Mouse (Mus musculus): Measurements from ENCODE around the gene Cyp2w1. TPM values are rescaled to one million over a fixed set of nuclear protein-coding genes. Genes with fewer than 3 reads are reported as not detected.

Gene Cyp2w1
- polyA plus RNA-seq, 1 experiment: 0.33 TPM

DNA sequence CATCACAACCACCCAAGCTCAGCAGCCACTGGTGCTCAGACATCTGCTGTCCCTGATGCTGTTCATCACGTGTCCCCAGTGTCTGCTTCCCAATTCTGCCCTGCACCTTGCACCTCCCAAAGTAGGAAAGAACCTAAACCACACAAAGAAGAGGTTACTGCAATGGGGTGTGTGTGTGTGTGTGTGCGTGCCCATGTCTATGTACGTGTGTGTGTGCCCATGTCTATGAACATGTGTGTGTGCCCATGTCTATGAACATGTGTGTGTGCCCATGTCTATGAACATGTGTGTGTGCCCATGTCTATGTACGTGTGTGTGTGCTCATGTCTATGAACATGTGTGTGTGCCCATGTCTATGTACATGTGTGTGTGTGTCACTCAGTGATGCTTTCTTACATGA, 43.1 kb downstream of the Cyp2w1 start:
- TF ChIP-seq POLR2A (IDR thresholded peaks at IDR 0.05; ENCODE audit: borderline replicate concordance, extremely low read depth, low read depth, low read length) (no peak), CTCF (IDR thresholded peaks at IDR 0.05; ENCODE audit: insufficient read depth, low read length) (no peak)
- Histone ChIP-seq H3K4me1 (ENCODE audit: control insufficient read depth, insufficient read depth, low read length) (peaks cover 25% of the 10 kb centered on the region), H3K4me3 (replicated peaks; ENCODE audit: extremely low read depth, low read depth, low read length) (no peak overlapping the region)
- DNase-seq: no peak
- 85% methylated on average over 4 of the region's 4 CpGs for WGBS

DNA sequence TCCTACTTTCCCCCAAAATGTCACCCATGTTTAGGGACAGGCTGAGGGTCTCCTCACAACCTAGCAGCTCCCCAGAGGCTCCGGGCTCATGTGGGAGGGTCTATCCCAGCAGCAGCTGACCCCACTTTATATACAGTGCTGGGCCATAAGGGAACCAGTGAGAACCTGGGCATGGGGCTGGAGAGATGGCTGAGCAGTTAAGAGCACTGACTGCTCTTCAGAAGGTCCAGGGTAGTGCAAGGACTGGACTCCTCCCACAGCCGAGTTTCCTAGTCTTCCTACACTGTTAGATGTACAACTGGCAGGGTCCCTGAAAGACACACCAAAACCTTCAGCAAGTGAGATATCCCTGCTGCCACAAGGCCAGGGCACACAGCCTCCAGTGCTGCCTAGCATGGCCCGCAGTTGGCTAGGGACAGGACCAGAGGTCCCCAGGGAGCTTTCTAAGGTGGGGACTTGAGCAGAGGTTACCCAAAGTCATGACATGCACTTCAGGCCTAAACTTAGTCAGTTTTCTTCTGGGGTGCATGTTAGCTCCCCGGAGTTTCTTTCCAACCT, 45.0 kb downstream of the Cyp2w1 start:
- TF ChIP-seq POLR2A (IDR thresholded peaks at IDR 0.05; ENCODE audit: borderline replicate concordance, extremely low read depth, low read depth, low read length): no peak
- no peak for TF ChIP-seq CTCF (IDR thresholded peaks at IDR 0.05; ENCODE audit: insufficient read depth, low read length)
- peaks cover 14% of the 10 kb centered on the region for H3K4me1 ChIP-seq (ENCODE audit: control insufficient read depth, insufficient read depth, low read length)
- H3K4me3 ChIP-seq (replicated peaks; ENCODE audit: extremely low read depth, low read depth, low read length): no peak overlapping the region
- DNase-seq: no peak
- 79% methylated on average over 4 of the region's 4 CpGs for WGBS

DNA sequence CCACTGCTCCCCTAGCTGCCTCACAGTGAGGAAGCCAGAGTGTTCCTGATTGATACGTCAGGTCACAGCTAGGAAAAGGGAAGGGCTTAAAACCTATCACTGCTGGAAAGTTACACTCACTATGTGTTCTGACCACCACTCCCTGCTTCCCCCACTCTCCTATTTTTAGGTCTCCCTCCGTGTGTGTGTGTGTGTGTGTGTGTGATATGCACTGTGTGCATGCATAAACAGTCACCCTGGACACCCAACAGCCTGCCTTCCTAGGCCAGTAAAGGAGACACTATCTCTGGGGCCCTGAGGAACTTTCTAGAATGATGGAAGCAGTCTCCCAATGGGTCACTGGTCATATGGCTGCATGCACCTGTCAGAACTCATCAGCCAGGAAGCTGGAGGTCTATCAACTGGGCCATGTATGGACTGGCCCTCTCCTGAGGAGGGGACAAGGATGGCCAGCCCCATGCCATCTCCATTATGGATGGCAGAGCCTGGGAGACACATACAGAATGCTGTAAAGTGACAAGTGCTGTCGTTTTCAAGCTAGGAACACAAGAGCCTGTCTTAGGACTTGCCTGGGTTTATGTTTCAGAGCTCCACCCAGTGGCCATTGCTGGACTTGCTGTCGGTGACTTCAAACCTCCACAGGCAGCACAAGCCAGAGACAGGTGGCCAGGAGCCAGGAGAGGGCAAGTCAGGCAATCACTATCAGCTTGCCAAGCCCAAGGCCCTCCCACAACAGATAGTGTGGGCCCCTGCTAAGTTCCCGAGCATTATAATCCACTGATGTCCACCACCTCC, 45.7 kb downstream of the Cyp2w1 start:
- H3K4me3 ChIP-seq (replicated peaks; ENCODE audit: extremely low read depth, low read depth, low read length): no peak overlapping the region
- 13% methylated on average over 5 of the region's 5 CpGs for WGBS

DNA sequence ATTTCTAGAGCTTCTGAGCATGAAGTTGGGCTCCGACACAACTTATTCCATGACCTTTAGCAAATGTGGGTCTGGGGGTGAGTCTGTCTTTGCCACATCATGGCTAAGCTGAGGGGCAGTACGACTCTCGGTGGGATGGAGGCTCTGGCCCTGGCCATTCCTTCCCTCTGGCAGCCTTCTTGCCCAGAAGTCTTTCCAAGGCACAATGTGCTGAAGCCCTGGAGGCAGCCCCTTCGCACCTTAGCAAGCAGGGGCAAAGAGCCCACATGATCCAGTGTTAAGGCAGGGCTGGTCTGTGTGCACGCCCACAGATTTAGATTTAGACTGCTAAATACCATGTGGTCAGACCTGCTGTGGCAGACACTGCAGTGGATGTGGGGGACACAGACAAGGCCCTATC, 46.4 kb downstream of the Cyp2w1 start:
- Histone ChIP-seq H3K4me3 (replicated peaks; ENCODE audit: extremely low read depth, low read depth, low read length) (no peak overlapping the region), H3K4me1 (ENCODE audit: control insufficient read depth, insufficient read depth, low read length) (peaks cover 11% of the 10 kb centered on the region)
- DNase-seq: no peak
- WGBS: 71% methylated on average over 5 of the region's 5 CpGs
- TF ChIP-seq CTCF (IDR thresholded peaks at IDR 0.05; ENCODE audit: insufficient read depth, low read length) (no peak), POLR2A (IDR thresholded peaks at IDR 0.05; ENCODE audit: borderline replicate concordance, extremely low read depth, low read depth, low read length) (0 out of 2 replicates have a peak, but pooled peaks have one; percentile 4)

More for the DNA sequence above, 45.7 kb downstream of the Cyp2w1 start:
- TF ChIP-seq POLR2A (IDR thresholded peaks at IDR 0.05; ENCODE audit: borderline replicate concordance, extremely low read depth, low read depth, low read length) (no peak), CTCF (IDR thresholded peaks at IDR 0.05; ENCODE audit: insufficient read depth, low read length) (peak; percentile 89)
- DNase-seq: peak; percentile 93
- peaks cover 11% of the 10 kb centered on the region for H3K4me1 ChIP-seq (ENCODE audit: control insufficient read depth, insufficient read depth, low read length)

DNA sequence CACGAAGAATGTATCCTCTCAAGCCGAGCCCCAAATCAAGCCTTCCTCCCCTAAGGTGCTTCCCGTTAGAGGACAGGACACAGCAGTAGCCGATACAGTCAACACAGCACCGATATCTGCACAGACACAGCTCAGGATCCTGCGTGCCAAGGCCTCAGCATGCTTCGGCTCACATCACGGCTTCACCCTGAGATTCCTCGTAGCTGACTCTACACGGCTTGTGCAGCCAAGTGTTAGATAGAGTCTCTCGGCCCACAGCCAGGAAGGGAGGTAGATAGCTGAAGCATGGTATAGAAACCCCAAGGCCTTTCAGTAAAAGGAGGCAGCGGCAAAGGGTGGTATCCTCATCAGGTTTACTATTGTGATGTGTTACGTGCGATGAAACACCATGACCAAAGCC, 47.6 kb downstream of the Cyp2w1 start:
- no peak for DNase-seq
- H3K4me1 ChIP-seq (ENCODE audit: control insufficient read depth, insufficient read depth, low read length): peaks cover 11% of the 10 kb centered on the region
- 76% methylated on average over 14 of the region's 14 CpGs for WGBS
- no peak overlapping the region for H3K4me3 ChIP-seq (replicated peaks; ENCODE audit: extremely low read depth, low read depth, low read length)
- TF ChIP-seq CTCF (IDR thresholded peaks at IDR 0.05; ENCODE audit: insufficient read depth, low read length): no peak
- TF ChIP-seq POLR2A (IDR thresholded peaks at IDR 0.05; ENCODE audit: borderline replicate concordance, extremely low read depth, low read depth, low read length): no peak

DNA sequence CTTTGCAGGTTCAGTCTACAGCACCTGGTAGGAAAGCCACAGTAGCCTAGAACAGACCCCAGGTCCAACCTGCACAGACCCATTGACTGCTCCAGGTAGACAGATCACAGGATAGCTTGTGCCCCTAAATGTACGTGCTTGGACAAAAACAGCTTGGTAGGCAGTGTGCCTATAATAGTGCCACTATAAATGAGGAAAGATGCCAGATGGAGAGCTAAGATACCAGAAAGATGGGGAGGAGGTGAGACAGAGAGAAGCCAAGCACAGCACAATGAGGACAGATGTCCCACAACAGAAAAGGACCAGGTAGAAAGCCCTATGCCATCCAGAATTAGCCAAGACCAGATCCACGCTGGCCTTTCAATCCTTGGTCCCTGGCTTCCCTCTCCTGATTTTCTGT, 49.7 kb downstream of the Cyp2w1 start:
- WGBS: 94% methylated on average over 2 of the region's 2 CpGs
- no peak for TF ChIP-seq POLR2A (IDR thresholded peaks at IDR 0.05; ENCODE audit: borderline replicate concordance, extremely low read depth, low read depth, low read length)
- TF ChIP-seq CTCF (IDR thresholded peaks at IDR 0.05; ENCODE audit: insufficient read depth, low read length): no peak
- no peak for DNase-seq
- Histone ChIP-seq H3K4me3 (replicated peaks; ENCODE audit: extremely low read depth, low read depth, low read length) (no peak overlapping the region), H3K4me1 (ENCODE audit: control insufficient read depth, insufficient read depth, low read length) (peaks cover 13% of the 10 kb centered on the region)

DNA sequence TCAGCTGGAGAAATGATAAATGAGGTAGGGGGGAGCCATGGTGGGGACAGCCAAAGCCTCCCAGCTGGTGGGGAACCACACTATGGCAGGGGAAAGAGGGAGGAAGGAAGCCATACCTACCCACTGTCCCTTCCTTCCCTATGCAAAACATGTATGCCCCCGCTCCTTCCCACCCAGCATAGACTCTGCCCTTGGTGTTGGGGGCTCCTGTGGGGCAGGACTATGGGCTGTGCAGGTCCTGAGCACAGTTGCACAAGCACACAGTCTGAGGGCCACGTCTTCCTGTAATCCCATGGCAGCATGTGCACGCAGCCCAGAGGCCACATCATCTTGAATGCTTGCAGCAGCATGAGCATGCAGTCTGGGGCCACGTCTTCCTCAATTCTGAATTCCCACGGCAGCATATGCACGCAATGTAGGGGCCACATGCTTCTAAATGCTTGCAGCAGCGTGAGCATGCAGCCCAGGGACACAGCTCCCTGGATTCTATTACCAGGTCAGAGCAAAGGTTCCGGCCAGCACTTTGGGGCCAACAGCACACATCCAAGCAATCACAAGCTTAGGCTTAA, 51.4 kb downstream of the Cyp2w1 start:
- no peak for DNase-seq
- Histone ChIP-seq H3K4me3 (replicated peaks; ENCODE audit: extremely low read depth, low read depth, low read length) (no peak overlapping the region), H3K4me1 (ENCODE audit: control insufficient read depth, insufficient read depth, low read length) (peaks cover 9% of the 10 kb centered on the region)
- TF ChIP-seq POLR2A (IDR thresholded peaks at IDR 0.05; ENCODE audit: borderline replicate concordance, extremely low read depth, low read depth, low read length) (no peak), CTCF (IDR thresholded peaks at IDR 0.05; ENCODE audit: insufficient read depth, low read length) (no peak)
- 84% methylated on average over 8 of the region's 8 CpGs for WGBS

DNA sequence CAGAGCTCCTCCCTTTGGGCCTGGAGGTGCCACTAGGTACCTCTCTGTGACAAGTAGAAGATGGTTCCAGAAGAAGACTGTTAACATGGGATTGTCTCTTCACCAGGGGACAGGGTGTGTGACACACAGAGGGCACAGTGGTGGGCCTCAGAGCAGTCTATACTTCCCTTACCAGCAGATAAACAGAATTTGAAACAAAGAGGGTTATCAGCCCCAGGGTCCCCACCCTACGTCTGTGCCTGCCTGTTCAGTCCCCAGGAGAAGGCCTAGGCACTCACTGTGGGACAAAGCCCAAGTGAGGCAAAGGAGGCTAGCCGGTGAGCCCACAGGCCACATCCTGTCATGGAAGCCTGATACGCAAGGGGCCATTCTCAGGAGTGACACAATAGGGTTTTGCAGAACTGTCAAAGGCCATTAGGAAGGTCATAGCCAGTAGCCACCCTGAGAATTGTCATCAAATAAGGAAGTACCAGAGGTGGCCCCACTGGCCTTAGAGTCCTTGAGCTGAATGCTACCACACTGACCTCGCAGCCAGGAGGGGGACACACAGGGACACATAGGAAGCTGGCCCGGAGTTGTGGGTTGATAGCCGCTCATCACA, 52.5 kb downstream of the Cyp2w1 start, which contains the start of gene C130050O18Rik:
Gene C130050O18Rik (plus strand): TSS at position 480 of the 601 bp plus-strand sequence.
- Histone ChIP-seq H3K4me3 (replicated peaks; ENCODE audit: extremely low read depth, low read depth, low read length) (peak within 1 kb of the TSS; percentile 31), H3K4me1 (ENCODE audit: control insufficient read depth, insufficient read depth, low read length) (peaks cover 17% of the 10 kb centered on the region)
- WGBS: 72% methylated on average over 6 of the region's 6 CpGs
- no peak for DNase-seq
- TF ChIP-seq POLR2A (IDR thresholded peaks at IDR 0.05; ENCODE audit: borderline replicate concordance, extremely low read depth, low read depth, low read length): peak; percentile 10; the same call in 1 of the 2 replicates
- no peak for TF ChIP-seq CTCF (IDR thresholded peaks at IDR 0.05; ENCODE audit: insufficient read depth, low read length)

DNA sequence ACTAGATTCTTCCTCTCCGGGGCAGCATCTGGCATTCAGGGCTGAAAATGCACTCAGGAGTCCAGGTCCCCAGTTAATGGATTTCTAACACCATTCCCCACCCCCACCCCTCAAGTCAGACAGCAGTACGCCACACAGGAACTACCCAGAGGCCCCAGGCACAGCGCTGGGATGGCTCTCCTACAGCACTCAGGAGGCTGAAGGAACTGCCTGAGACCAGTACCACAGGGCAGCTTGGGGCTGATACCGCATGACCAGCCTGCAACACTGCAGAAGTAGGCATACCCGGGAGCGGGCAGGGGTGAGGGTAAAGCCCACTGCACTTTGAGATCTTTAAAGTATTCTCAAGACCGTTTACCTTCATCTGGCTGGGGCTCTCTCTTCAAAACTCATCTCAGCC, 53.1 kb downstream of the Cyp2w1 start:
- DNase-seq: no peak
- Histone ChIP-seq H3K4me1 (ENCODE audit: control insufficient read depth, insufficient read depth, low read length) (peaks cover 17% of the 10 kb centered on the region), H3K4me3 (replicated peaks; ENCODE audit: extremely low read depth, low read depth, low read length) (peak overlapping the region; percentile 31)
- TF ChIP-seq POLR2A (IDR thresholded peaks at IDR 0.05; ENCODE audit: borderline replicate concordance, extremely low read depth, low read depth, low read length): no peak
- TF ChIP-seq CTCF (IDR thresholded peaks at IDR 0.05; ENCODE audit: insufficient read depth, low read length): no peak
- WGBS: 67% methylated on average over 7 of the region's 7 CpGs

Measured in lung, adult 2 months (tissue).